Mouse (Mus musculus): Measurements from ENCODE around the gene Cnp. TPM values are rescaled to one million over a fixed set of nuclear protein-coding genes. Genes with fewer than 3 reads are reported as not detected.

Cnp gene
- total RNA-seq, 2 experiments from 2014 or later: 14.4 to 23.1 TPM

GRCm38 (mm10) chr11:100550101-100550500, 24.6 kb upstream of the Cnp start:
- no peak for ATAC-seq (replicated peaks; ENCODE audit: low FRiP score, poor library complexity, severe bottlenecking)

GRCm38 (mm10) chr11:100552842-100553241, 21.9 kb upstream of the Cnp start:
- no peak for ATAC-seq (replicated peaks; ENCODE audit: low FRiP score, poor library complexity, severe bottlenecking)

GRCm38 (mm10) chr11:100555583-100555982, 19.1 kb upstream of the Cnp start:
- ATAC-seq (replicated peaks; ENCODE audit: low FRiP score, poor library complexity, severe bottlenecking): no peak

DNA sequence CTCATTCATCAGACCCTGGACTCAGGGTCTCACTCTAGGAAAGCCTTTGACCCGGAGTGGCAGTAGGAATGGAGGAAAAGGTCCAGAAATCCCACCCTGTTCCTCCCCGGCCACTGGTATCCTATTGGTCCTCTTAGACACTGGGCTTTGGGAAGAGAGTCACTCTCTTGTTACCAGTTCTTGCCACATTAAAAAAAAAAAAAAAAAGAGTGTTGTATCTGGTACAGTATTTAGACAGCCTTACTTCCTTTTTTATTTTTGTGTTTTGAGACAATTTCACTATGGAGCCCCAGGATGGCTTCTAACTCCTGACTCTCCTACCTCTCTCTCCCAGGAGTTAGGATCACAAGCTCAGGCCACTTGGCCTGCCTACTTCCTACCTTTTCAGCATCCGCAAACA, 17.1 kb upstream of the Cnp start:
- no peak for ATAC-seq (replicated peaks; ENCODE audit: low FRiP score, poor library complexity, severe bottlenecking)

- ATAC-seq (replicated peaks; ENCODE audit: low FRiP score, poor library complexity, severe bottlenecking): no peak
Measured at GRCm38 (mm10) chr11:100559476-100559875, 15.2 kb upstream of the Cnp start.

- ATAC-seq (replicated peaks; ENCODE audit: low FRiP score, poor library complexity, severe bottlenecking): no peak
Measured at GRCm38 (mm10) chr11:100561748-100562147, 13.0 kb upstream of the Cnp start.

- no peak for ATAC-seq (replicated peaks; ENCODE audit: low FRiP score, poor library complexity, severe bottlenecking)
Measured at GRCm38 (mm10) chr11:100564297-100564696, 10.4 kb upstream of the Cnp start.

DNA sequence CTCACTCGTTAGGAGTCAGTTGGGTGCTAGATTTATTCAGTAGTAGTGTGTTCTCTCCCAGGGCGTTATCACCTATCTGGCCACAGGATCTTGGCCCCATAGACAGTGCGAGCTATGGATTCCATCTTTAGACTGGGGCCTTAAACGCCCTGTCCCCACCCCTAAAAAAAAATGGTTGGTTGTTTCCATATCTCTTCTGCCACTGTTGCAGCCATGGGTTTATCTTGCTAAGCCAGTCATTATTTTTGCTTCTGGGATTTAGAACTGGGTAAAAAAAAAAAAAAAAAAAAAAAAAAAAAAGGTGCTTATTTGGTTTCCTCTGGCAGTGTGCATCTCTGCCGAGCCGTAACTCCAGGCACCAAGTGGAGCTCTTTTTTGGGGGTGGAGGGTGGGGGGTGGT, 10.0 kb upstream of the Cnp start:
- ATAC-seq (replicated peaks; ENCODE audit: low FRiP score, poor library complexity, severe bottlenecking): no peak

GRCm38 (mm10) chr11:100567229-100567628, 7.5 kb upstream of the Cnp start:
- no peak for ATAC-seq (replicated peaks; ENCODE audit: low FRiP score, poor library complexity, severe bottlenecking)

- ATAC-seq (replicated peaks; ENCODE audit: low FRiP score, poor library complexity, severe bottlenecking): no peak
Measured at GRCm38 (mm10) chr11:100567815-100568245, 6.9 kb upstream of the Cnp start.

GRCm38 (mm10) chr11:100568692-100569091, 6.0 kb upstream of the Cnp start:
- no peak for ATAC-seq (replicated peaks; ENCODE audit: low FRiP score, poor library complexity, severe bottlenecking)

DNA sequence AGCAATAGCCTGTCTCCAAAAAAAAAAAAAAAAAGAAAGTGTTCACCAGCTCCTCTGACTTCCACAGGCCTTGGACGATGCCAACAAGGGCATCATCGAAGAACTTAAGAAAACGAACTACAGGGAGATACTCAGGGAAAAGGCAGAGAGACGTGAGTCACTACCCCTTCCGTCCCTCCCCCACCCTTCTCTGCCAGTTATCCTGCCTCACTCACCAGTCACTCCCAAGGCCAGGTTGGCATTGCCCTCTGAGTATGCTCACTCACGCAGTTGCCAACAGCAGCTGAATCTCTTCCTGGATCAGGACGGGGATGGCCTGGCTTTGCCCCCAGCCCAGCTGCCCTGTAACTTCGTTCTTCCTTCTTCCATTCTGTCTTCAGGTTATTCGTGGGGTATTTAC, 4.9 kb upstream of the Cnp start:
- ATAC-seq (replicated peaks; ENCODE audit: low FRiP score, poor library complexity, severe bottlenecking): no peak

GRCm38 (mm10) chr11:100570430-100571201, 4.1 kb upstream of the Cnp start:
- ATAC-seq (replicated peaks; ENCODE audit: low FRiP score, poor library complexity, severe bottlenecking): peak; percentile 60

DNA sequence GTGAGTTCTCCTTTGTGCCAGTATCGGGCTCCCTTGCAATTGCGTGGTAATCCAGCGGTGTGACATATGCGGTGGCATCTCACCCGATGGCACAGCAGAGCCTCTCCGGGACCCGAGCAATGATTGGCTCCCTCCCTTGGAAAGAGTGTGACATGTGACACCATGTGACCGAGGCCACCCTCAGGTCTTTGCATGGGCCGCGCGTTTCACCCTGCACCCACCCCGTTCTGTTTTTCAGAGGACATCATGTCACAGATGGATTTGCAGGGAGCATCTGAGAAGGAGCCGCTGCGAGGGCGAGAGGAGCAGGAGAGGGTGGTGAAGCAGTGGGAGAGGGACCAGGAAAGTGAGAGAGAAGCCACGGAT, 3.5 kb upstream of the Cnp start:
- ATAC-seq (replicated peaks; ENCODE audit: low FRiP score, poor library complexity, severe bottlenecking): peak; percentile 21; the same call in 1 of the 2 replicates

DNA sequence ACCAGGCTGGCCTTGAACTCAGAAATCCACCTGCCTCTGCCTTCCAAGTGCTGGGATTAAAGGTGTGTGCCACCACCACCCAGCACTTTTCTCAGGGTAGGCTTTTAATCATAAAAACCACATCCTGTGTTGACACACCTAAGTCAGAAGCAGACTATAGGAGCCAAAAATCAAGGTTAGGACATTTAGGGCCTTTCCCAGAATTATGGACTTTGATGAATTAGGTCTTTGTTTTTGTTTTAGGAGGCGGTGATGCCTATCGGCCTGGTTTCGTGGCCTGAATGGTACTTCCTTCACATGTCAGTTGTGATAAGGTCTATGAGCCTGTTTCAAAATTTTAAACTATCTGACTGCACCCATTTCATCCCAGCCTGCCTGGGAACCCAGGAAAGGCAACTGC, 516 bp upstream of the Cnp start:
- no peak for ATAC-seq (replicated peaks; ENCODE audit: low FRiP score, poor library complexity, severe bottlenecking)

DNA sequence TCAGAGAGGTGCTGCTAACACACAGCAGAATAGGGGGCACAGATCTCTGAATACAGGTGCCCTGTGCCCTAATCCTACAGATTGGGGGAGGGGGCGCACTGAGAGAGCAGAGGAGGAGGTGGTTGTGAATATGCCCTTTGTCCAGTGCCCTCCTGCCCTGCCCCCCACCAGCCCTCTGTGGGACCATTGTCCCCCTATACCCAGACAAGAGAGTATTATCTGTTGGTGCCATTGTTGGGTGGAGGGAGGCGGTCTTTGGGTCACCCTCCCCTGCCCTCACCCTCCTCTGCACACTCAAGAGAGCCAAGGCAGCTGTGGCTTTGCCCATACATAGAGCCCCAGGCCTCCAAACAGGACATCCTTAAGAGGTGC, 766 bp downstream of the Cnp start:
- ATAC-seq (replicated peaks; ENCODE audit: low FRiP score, poor library complexity, severe bottlenecking): no peak

DNA sequence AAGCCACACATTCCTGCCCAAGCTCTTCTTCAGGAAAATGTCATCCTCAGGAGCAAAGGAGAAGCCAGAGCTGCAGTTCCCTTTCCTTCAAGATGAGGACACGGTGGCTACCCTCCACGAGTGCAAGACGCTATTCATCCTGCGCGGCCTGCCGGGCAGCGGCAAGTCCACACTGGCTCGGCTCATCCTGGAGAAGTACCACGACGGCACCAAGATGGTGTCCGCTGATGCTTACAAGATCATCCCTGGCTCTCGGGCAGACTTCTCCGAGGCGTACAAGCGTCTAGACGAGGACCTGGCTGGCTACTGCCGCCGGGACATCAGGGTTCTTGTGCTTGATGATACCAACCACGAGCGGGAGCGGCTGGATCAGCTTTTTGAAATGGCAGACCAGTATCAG, 1.6 kb downstream of the Cnp start:
- ATAC-seq (replicated peaks; ENCODE audit: low FRiP score, poor library complexity, severe bottlenecking): no peak

DNA sequence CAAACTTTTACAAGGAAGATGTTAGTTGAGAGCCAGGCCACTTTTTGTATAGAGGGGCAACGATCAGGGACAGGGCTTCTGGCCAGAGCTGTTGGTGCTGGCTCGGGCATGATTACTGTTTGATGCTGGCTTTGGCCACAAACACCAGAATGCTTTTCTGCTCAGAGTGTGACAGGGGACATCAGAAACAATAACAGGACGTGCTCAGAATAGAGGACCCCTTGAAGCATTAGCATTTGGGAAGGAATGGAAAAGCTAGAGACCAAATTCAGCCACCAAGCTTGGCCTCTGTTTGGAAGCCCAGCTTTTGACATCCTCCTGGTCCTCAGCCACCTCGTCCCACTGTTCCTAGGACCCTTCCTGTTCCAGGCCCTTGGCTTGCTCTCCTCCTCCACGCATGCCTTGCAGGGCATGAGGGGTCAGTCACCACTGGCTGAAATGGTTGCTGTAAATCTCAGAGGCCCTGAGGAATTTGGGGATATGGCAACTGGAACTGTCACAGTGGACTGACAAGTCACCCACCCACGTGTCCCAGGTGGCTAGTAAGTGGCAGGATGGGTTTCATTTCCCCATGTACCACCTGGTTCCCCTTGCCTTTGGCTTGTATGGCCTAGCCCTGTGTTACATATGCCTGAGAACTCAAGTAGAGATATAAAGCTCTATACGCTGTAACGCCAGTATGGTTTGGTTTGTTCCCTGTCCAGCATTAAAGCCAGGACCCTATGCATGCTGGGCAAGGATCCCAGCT, 3.3 kb downstream of the Cnp start:
- ATAC-seq (replicated peaks; ENCODE audit: low FRiP score, poor library complexity, severe bottlenecking): no peak

- ATAC-seq (replicated peaks; ENCODE audit: low FRiP score, poor library complexity, severe bottlenecking): no peak
Measured at GRCm38 (mm10) chr11:100579116-100579799, 4.6 kb downstream of the Cnp start.

GRCm38 (mm10) chr11:100580275-100580674, 5.6 kb downstream of the Cnp start:
- ATAC-seq (replicated peaks; ENCODE audit: low FRiP score, poor library complexity, severe bottlenecking): no peak

DNA sequence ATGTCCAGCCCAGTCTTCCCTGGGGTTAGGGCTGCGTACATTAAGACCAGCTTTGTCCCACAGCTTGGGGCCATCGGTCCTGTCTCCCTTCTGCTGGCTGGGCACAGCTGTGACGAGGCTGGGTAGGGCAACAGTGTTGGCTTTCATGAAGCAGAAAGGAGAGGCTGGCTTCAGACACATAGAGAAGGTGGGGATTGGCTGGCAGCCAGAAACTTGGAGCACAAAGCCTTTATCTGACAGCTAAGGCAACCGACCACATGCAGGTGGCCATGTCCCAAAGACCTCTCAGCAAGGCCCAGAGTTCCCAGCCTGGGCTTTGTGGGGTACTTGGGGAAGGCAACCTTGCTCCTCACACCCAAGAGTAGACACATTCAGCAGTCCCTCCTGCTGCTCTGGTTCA, 7.1 kb downstream of the Cnp start:
- ATAC-seq (replicated peaks; ENCODE audit: low FRiP score, poor library complexity, severe bottlenecking): no peak

Measured in erythroid progenitor cell, adult 5-6 weeks (primary cell).